Mouse (Mus musculus): ENCODE measurements around the gene Clock. TPM values are rescaled to one million over a fixed set of nuclear protein-coding genes. Genes with fewer than 3 reads are reported as not detected.

Gene Clock
- polyA plus RNA-seq, 1 experiment from 2014 or later, result 24.2 TPM

Other genes starting within 250 kb of the Clock start
- gene Srd5a3, start 164.5 kb downstream of the Clock start, polyA plus RNA-seq (2014; fragmentation: Nextera tagmentation; extraction: Ambion mirVana), result 14.2 and 16.3 TPM in 2 replicates
- 54.0 and 63.5 TPM in 2 replicates for gene Tmem165, start 120.9 kb downstream of the Clock start, polyA plus RNA-seq (2014; fragmentation: Nextera tagmentation; extraction: Ambion mirVana)
- not detected in 2 replicates for gene Pdcl2, start 26.4 kb upstream of the Clock start, polyA plus RNA-seq (2014; fragmentation: Nextera tagmentation; extraction: Ambion mirVana)
- 1.1 and 2.7 TPM in 2 replicates for gene Nmu, start 59.0 kb upstream of the Clock start, polyA plus RNA-seq (2014; fragmentation: Nextera tagmentation; extraction: Ambion mirVana)
- gene Gm7271, start 179.2 kb upstream of the Clock start, polyA plus RNA-seq (2014; fragmentation: Nextera tagmentation; extraction: Ambion mirVana), result 1.5 and 10.4 TPM in 2 replicates
- 73.4 and 77.3 TPM in 2 replicates for gene Exoc1, start 224.5 kb upstream of the Clock start, polyA plus RNA-seq (2014; fragmentation: Nextera tagmentation; extraction: Ambion mirVana)

Data from neural tube, embryonic 14.5 days (tissue).